Mouse (Mus musculus): ENCODE measurements around the gene Gm10563. TPM values are rescaled to one million over a fixed set of nuclear protein-coding genes. Genes with fewer than 3 reads are reported as not detected.

Gm10563 gene
- polyA plus RNA-seq, 1 experiment: not detected

DNA sequence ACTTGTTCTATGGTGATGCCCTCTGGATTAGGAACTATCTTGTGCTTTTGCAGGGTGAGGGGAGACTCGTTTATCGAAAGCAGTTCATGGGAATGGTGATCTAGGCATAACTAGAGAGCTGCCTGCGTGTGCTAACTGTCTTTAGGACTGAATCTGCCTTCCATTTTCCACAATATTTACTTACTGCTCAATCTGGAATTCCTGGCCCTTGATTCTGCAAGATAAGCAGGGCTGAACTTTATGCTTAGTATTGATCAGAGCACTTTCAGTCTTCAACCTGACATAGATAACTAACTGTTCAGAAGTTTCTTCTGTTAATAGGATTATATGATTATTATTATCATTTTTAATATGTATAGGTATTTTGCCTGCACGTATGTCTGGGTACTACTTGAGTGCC lies 40.1 kb downstream of the Gm10563 start:
- Histone ChIP-seq H3K36me3 (ENCODE audit: control insufficient read depth, insufficient read depth, low read length) (peaks cover 3% of the 10 kb centered on the region; the same call in 1 of the 2 replicates), H3K4me3 (ENCODE audit: extremely low read depth, insufficient read depth, insufficient read length) (no peak overlapping the region), H3K27me3 (ENCODE audit: control insufficient read depth, insufficient read depth, low read length) (no peaks in the 10 kb centered on the region), H3K4me1 (ENCODE audit: control insufficient read depth, insufficient read depth, insufficient read length) (no peaks in the 10 kb centered on the region), H3K27ac (ENCODE audit: insufficient read depth, low read length) (no peak overlapping the region)
- TF ChIP-seq POLR2A (IDR thresholded peaks at IDR 0.05; ENCODE audit: low read depth, low read length) (no peak), CTCF (IDR thresholded peaks at IDR 0.05; ENCODE audit: extremely low read depth, insufficient read depth, insufficient read length, insufficient replicate concordance) (no peak)
- no peak for DNase-seq (ENCODE audit: low read depth in 1 of 2, low spot score in 2 of 2)
- WGBS: 93% methylated on average over 4 of the region's 4 CpGs

GRCm38 (mm10) chr4:155603801-155604200 lies 41.4 kb downstream of the Gm10563 start:
- WGBS: 83% methylated on average over 6 of the region's 6 CpGs
- Histone ChIP-seq H3K27me3 (ENCODE audit: control insufficient read depth, insufficient read depth, low read length) (no peaks in the 10 kb centered on the region), H3K4me3 (ENCODE audit: extremely low read depth, insufficient read depth, insufficient read length) (no peak overlapping the region), H3K36me3 (ENCODE audit: control insufficient read depth, insufficient read depth, low read length) (no peaks in the 10 kb centered on the region), H3K27ac (ENCODE audit: insufficient read depth, low read length) (no peak overlapping the region), H3K4me1 (ENCODE audit: control insufficient read depth, insufficient read depth, insufficient read length) (no peaks in the 10 kb centered on the region)
- no peak for TF ChIP-seq POLR2A (IDR thresholded peaks at IDR 0.05; ENCODE audit: low read depth, low read length)
- DNase-seq (ENCODE audit: low read depth in 1 of 2, low spot score in 2 of 2): no peak

DNA sequence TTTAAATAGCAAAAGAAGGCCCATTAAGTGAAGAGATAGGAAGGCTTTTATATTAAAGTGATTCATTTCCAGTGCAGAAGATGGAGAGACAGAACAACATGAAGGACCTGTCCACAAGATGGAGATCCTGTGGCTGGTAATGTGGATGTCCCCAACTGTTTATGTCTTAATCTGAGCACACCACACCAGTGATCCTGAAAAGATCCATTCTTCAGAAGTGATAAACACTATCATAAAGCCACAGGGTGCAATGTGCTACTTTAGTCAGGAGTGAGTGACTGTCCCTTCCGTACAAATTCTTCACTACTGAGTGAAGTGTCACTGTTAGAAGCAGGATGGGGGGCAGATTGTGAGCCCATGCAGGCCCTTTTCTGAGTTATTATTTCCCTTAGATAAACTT lies 42.5 kb downstream of the Gm10563 start:
- no peaks in the 10 kb centered on the region for H3K36me3 ChIP-seq (ENCODE audit: control insufficient read depth, insufficient read depth, low read length)
- H3K27me3 ChIP-seq (ENCODE audit: control insufficient read depth, insufficient read depth, low read length): no peaks in the 10 kb centered on the region
- TF ChIP-seq CTCF (IDR thresholded peaks at IDR 0.05; ENCODE audit: extremely low read depth, insufficient read depth, insufficient read length, insufficient replicate concordance) (no peak), POLR2A (IDR thresholded peaks at IDR 0.05; ENCODE audit: low read depth, low read length) (no peak)
- H3K4me3 ChIP-seq (ENCODE audit: extremely low read depth, insufficient read depth, insufficient read length): peak overlapping the region; percentile 82; the same call in 1 of the 2 replicates
- no peaks in the 10 kb centered on the region for H3K4me1 ChIP-seq (ENCODE audit: control insufficient read depth, insufficient read depth, insufficient read length)
- no peak overlapping the region for H3K27ac ChIP-seq (ENCODE audit: insufficient read depth, low read length)
- no peak for DNase-seq (ENCODE audit: low read depth in 1 of 2, low spot score in 2 of 2)
- WGBS: 78% methylated on average over 1 of the region's 1 CpGs

GRCm38 (mm10) chr4:155601997-155602456 lies 43.2 kb downstream of the Gm10563 start:
- H3K4me1 ChIP-seq (ENCODE audit: control insufficient read depth, insufficient read depth, insufficient read length): no peaks in the 10 kb centered on the region
- H3K4me3 ChIP-seq (ENCODE audit: extremely low read depth, insufficient read depth, insufficient read length): peak overlapping the region; percentile 82
- DNase-seq (ENCODE audit: low read depth in 1 of 2, low spot score in 2 of 2): peak in 1 of 2 experiments; percentile 15
- 2% methylated on average over 30 of the region's 31 CpGs for WGBS
- no peaks in the 10 kb centered on the region for H3K27me3 ChIP-seq (ENCODE audit: control insufficient read depth, insufficient read depth, low read length)
- peak overlapping the region; percentile 87 for H3K27ac ChIP-seq (ENCODE audit: insufficient read depth, low read length)
- H3K36me3 ChIP-seq (ENCODE audit: control insufficient read depth, insufficient read depth, low read length): no peaks in the 10 kb centered on the region
- TF ChIP-seq CTCF (IDR thresholded peaks at IDR 0.05; ENCODE audit: extremely low read depth, insufficient read depth, insufficient read length, insufficient replicate concordance) (no peak), POLR2A (IDR thresholded peaks at IDR 0.05; ENCODE audit: low read depth, low read length) (no peak)

GRCm38 (mm10) chr4:155601091-155601996 lies 43.9 kb downstream of the Gm10563 start, which contains the start of gene Slc35e2:
Slc35e2 (plus strand) TSS chr4:155601416.
- Histone ChIP-seq H3K4me1 (ENCODE audit: control insufficient read depth, insufficient read depth, insufficient read length) (no peaks in the 10 kb centered on the region), H3K27ac (ENCODE audit: insufficient read depth, low read length) (peak within 1 kb of the TSS; percentile 99), H3K27me3 (ENCODE audit: control insufficient read depth, insufficient read depth, low read length) (no peaks in the 10 kb centered on the region), H3K4me3 (ENCODE audit: extremely low read depth, insufficient read depth, insufficient read length) (peak within 1 kb of the TSS; percentile 82), H3K36me3 (ENCODE audit: control insufficient read depth, insufficient read depth, low read length) (no peaks in the 10 kb centered on the region)
- WGBS: 0% methylated on average over 65 of the region's 65 CpGs
- TF ChIP-seq POLR2A (IDR thresholded peaks at IDR 0.05; ENCODE audit: low read depth, low read length) (peak; percentile 43; the same call in 1 of the 2 replicates), CTCF (IDR thresholded peaks at IDR 0.05; ENCODE audit: extremely low read depth, insufficient read depth, insufficient read length, insufficient replicate concordance) (no peak)
- peak; percentile 83 to 89 for DNase-seq (ENCODE audit: low read depth in 1 of 2, low spot score in 2 of 2)

DNA sequence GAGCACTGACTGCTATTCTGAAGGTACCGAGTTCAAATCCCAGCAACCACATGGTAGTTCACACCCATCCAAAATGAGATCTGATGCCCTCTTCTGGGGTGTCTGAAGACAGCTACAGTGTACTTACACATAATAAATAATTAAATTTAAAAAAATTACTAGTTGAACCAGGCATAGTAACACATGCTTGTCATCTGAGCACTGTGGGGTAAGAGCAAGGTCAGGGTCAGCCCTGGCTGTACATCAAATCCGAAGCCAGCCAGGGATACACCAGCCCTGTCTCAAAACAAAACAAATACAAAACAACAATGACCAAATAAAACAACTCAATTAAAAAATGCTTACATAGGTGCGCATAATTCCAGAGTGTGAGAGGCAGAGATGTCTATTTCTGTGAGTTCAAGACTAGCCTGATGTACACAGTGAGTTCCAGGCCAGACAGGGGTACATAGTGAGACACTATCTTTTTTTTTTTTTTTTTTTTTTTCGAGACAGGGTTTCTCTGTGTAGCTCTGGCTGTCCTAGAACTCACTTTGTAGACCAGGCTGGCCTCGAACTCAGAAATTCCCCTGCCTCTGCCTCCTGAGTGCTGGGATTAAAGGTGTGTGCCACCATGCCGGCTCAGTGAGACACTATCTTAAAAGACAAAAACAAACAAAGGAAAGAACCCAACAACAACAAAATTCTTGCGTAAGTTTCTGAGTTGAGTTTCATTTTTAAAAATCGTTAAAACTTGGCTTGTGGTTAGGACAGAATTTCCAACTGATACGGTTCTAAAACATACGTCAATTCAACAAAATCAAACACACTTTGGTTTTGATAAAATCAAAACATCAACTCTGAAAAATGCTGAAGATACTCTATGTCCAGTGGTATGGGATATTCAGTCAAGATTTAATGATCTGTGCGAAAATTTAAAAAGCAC lies 45.0 kb downstream of the Gm10563 start:
- Histone ChIP-seq H3K27me3 (ENCODE audit: control insufficient read depth, insufficient read depth, low read length) (no peaks in the 10 kb centered on the region), H3K4me1 (ENCODE audit: control insufficient read depth, insufficient read depth, insufficient read length) (no peaks in the 10 kb centered on the region), H3K27ac (ENCODE audit: insufficient read depth, low read length) (no peak overlapping the region), H3K4me3 (ENCODE audit: extremely low read depth, insufficient read depth, insufficient read length) (no peak overlapping the region), H3K36me3 (ENCODE audit: control insufficient read depth, insufficient read depth, low read length) (no peaks in the 10 kb centered on the region)
- TF ChIP-seq POLR2A (IDR thresholded peaks at IDR 0.05; ENCODE audit: low read depth, low read length) (no peak), CTCF (IDR thresholded peaks at IDR 0.05; ENCODE audit: extremely low read depth, insufficient read depth, insufficient read length, insufficient replicate concordance) (no peak)
- 54% methylated on average over 11 of the region's 11 CpGs for WGBS
- no peak for DNase-seq (ENCODE audit: low read depth in 1 of 2, low spot score in 2 of 2)

All from spleen, adult 2 months (tissue).